Mouse (Mus musculus) NIH3T3 (cell line): ENCODE measurements at regions not wholly inside any gene's neighbourhood (a gene's known extent, or its start where the extent isn't known, plus 50 kb on each side); places are given as distances from the start of the nearest gene placed in this dataset.

Experiments used
- DNase-seq: peaks from one replicate; pipeline ENCODE4 v3.0.0-alpha.2; 2012; ENCODE audit warnings: low read depth

- DNase-seq, result no peak
Measured at GRCm38 (mm10) chr17:47177671-47178246, 167.4 kb upstream of the Ubr2 start.

GRCm38 (mm10) chr17:47176328-47176727 lies 166.0 kb upstream of the Ubr2 start:
- DNase-seq, result no peak

- no peak for DNase-seq
Measured at GRCm38 (mm10) chr17:47174748-47175215, 164.4 kb upstream of the Ubr2 start.

- no peak for DNase-seq
Measured at GRCm38 (mm10) chr17:47171801-47172200, 161.4 kb upstream of the Ubr2 start.

- DNase-seq, result no peak
Measured at GRCm38 (mm10) chr17:47170978-47171593, 160.7 kb upstream of the Ubr2 start.

- DNase-seq, result peak; percentile 66
Measured at GRCm38 (mm10) chr17:47168105-47168504, 157.7 kb upstream of the Ubr2 start.

GRCm38 (mm10) chr17:47163677-47164340 lies 153.5 kb upstream of the Ubr2 start:
- peak; percentile 51 for DNase-seq

GRCm38 (mm10) chr17:47162459-47162858 lies 152.1 kb upstream of the Ubr2 start:
- DNase-seq, result no peak

GRCm38 (mm10) chr17:47156237-47156636 lies 145.9 kb upstream of the Ubr2 start:
- no peak for DNase-seq

- no peak for DNase-seq
Measured at GRCm38 (mm10) chr17:47151557-47152278, 141.4 kb upstream of the Ubr2 start.

GRCm38 (mm10) chr17:47151193-47151556 lies 140.8 kb upstream of the Ubr2 start:
- no peak for DNase-seq

- no peak for DNase-seq
Measured at GRCm38 (mm10) chr17:47150636-47151035, 140.3 kb upstream of the Ubr2 start.

GRCm38 (mm10) chr17:47149662-47150061 lies 139.3 kb upstream of the Ubr2 start:
- no peak for DNase-seq

- DNase-seq, result no peak
Measured at GRCm38 (mm10) chr17:47149158-47149557, 138.8 kb upstream of the Ubr2 start.

- DNase-seq, result peak; percentile 58
Measured at GRCm38 (mm10) chr17:47146640-47147039, 136.3 kb upstream of the Ubr2 start.

- no peak for DNase-seq
Measured at GRCm38 (mm10) chr17:47145590-47145989, 135.2 kb upstream of the Ubr2 start.

GRCm38 (mm10) chr17:47144996-47145395 lies 134.6 kb upstream of the Ubr2 start:
- peak; percentile 34 for DNase-seq

GRCm38 (mm10) chr17:47144460-47144859 lies 134.1 kb upstream of the Ubr2 start:
- DNase-seq, result peak; percentile 40

- no peak for DNase-seq
Measured at GRCm38 (mm10) chr17:47143898-47144297, 133.5 kb upstream of the Ubr2 start.

GRCm38 (mm10) chr17:47142885-47143284 lies 132.5 kb upstream of the Ubr2 start:
- DNase-seq, result peak; percentile 46

GRCm38 (mm10) chr17:47142276-47142675 lies 131.9 kb upstream of the Ubr2 start:
- DNase-seq, result peak; percentile 25

- DNase-seq, result peak; percentile 45
Measured at GRCm38 (mm10) chr17:47141843-47142215, 131.5 kb upstream of the Ubr2 start.
